Comparison of ENCODE assay signal across 8 mouse cellular contexts in the genomic region with DNA sequence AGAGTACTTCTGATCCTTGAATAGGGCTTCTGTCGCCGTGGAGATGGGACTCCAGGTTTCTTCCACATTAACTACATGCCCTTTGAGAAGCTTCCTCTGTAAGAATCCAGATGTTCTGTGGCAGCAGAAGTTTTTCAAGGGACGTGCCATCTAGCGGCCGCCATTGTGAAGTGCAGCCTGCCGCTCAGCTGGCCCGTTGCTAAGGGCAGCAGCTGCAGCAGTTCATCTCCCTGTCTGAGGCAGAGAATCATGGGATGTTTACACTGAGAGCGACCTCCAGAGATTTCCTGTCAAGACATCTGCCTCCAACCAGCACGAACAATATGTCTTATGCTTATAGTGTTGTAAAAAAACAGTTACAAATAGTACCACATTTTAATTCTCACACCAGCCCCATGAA.
DNase-seq lines count a peak whose midpoint lies in the region; ATAC-seq and TF ChIP-seq lines count a peak whose summit lies in the region.

No protein-coding gene starts in this region.

- peak; percentile 68 for TF ChIP-seq CTCF in C2C12 (IDR thresholded peaks at IDR 0.05; ENCODE audit: control insufficient read depth, insufficient read depth, insufficient read length)

- no peak overlapping the region for H3K9ac ChIP-seq in heart, embryonic 15.5 days
- no peak overlapping the region for H3K9ac ChIP-seq in liver, embryonic 12.5 days
- H3K9ac ChIP-seq in neural tube, embryonic 13.5 days = no peak overlapping the region

- no peak overlapping the region for H3ac ChIP-seq in C2C12 (ENCODE audit: control insufficient read depth, insufficient read length, low read depth)

- no peak overlapping the region for H3K4me3 ChIP-seq in C2C12 (ENCODE audit: insufficient read depth, poor library complexity, severe bottlenecking)
- no peak overlapping the region for H3K4me3 ChIP-seq in heart, embryonic 15.5 days
- H3K4me3 ChIP-seq in liver, embryonic 12.5 days = no peak overlapping the region
- H3K4me3 ChIP-seq in neural tube, embryonic 13.5 days = no peak overlapping the region

- H3K27ac ChIP-seq in heart, embryonic 15.5 days = no peak overlapping the region
- no peak overlapping the region for H3K27ac ChIP-seq in liver, embryonic 12.5 days
- peak overlapping the region; percentile 86; the same call in 1 of the 2 replicates for H3K27ac ChIP-seq in neural tube, embryonic 13.5 days (replicated peaks)

- no peaks in the 10 kb centered on the region for H3K4me1 ChIP-seq in heart, embryonic 15.5 days (replicated peaks)
- H3K4me1 ChIP-seq in liver, embryonic 12.5 days = no peaks in the 10 kb centered on the region
- H3K4me1 ChIP-seq in neural tube, embryonic 13.5 days (replicated peaks) = peaks cover 54% of the 10 kb centered on the region

- no peaks in the 10 kb centered on the region for H3K27me3 ChIP-seq in C2C12 (ENCODE audit: control insufficient read depth, insufficient read depth, insufficient read length)
- 0 out of 2 replicates have a peak, but pooled peaks cover 3% of the 10 kb centered on the region for H3K27me3 ChIP-seq in heart, embryonic 15.5 days
- no peaks in the 10 kb centered on the region for H3K27me3 ChIP-seq in liver, embryonic 12.5 days (replicated peaks)
- no peaks in the 10 kb centered on the region for H3K27me3 ChIP-seq in neural tube, embryonic 13.5 days

- no peaks in the 10 kb centered on the region for H3K79me3 ChIP-seq in C2C12 (ENCODE audit: low read depth)

- WGBS in heart, embryonic 15.5 days = 2% methylated on average over 9 of the region's 9 CpGs
- WGBS in liver, embryonic 12.5 days (ENCODE audit: insufficient replicate concordance) = 2% methylated on average over 9 of the region's 9 CpGs
- WGBS in neural tube, embryonic 13.5 days = 2% methylated on average over 9 of the region's 9 CpGs

- no peaks in the 10 kb centered on the region for H3K79me2 ChIP-seq in C2C12 (ENCODE audit: control insufficient read depth, insufficient read depth)

- H3K4me2 ChIP-seq in heart, embryonic 15.5 days = no peak overlapping the region
- H3K4me2 ChIP-seq in liver, embryonic 12.5 days = no peak overlapping the region
- H3K4me2 ChIP-seq in neural tube, embryonic 13.5 days = no peak overlapping the region

- no peaks in the 10 kb centered on the region for H3K9me3 ChIP-seq in heart, embryonic 15.5 days (replicated peaks)
- no peaks in the 10 kb centered on the region for H3K9me3 ChIP-seq in liver, embryonic 12.5 days (replicated peaks)
- no peaks in the 10 kb centered on the region for H3K9me3 ChIP-seq in neural tube, embryonic 13.5 days

- peak; percentile 60; the same call in 1 of the 2 replicates for ATAC-seq in heart, embryonic 15.5 days (replicated peaks; ENCODE audit: insufficient number of reproducible peaks, insufficient read depth, low FRiP score, low read depth)
- peak; percentile 46; the same call in 1 of the 2 replicates for ATAC-seq in liver, embryonic 12.5 days
- ATAC-seq in neural tube, embryonic 13.5 days (ENCODE audit: low read depth) = peak; percentile 84

- peak; percentile 76 for DNase-seq in brain, adult 2 months (ENCODE audit: low read depth, low spot score)
- DNase-seq in fibroblast of lung, adult 2 months (ENCODE audit: low read depth) = peak; percentile 25
- peak; percentile 89 for DNase-seq in kidney, postnatal 10 days
- peak; percentile 77 for DNase-seq in testis, postnatal 10 days (ENCODE audit: low spot score)

- H3K36me3 ChIP-seq in C2C12 (ENCODE audit: control insufficient read depth, insufficient read depth) = no peaks in the 10 kb centered on the region
- no peaks in the 10 kb centered on the region for H3K36me3 ChIP-seq in heart, embryonic 15.5 days
- H3K36me3 ChIP-seq in liver, embryonic 12.5 days = no peaks in the 10 kb centered on the region
- no peaks in the 10 kb centered on the region for H3K36me3 ChIP-seq in neural tube, embryonic 13.5 days

TF ChIP-seq in C2C12, 6 proteins besides CTCF, POLR2A, EP300 and RAD21:
- no peak for TF ChIP-seq CEBPB (IDR thresholded peaks at IDR 0.05; ENCODE audit: low read depth)
- TF ChIP-seq MYOG (IDR thresholded peaks at IDR 0.05; ENCODE audit: control insufficient read depth, extremely low read depth, insufficient read length) = no peak
- no peak for TF ChIP-seq MAX (IDR thresholded peaks at IDR 0.05)
- TF ChIP-seq USF1 (IDR thresholded peaks at IDR 0.05; ENCODE audit: low read depth) = no peak
- no peak for TF ChIP-seq FOSL1 (IDR thresholded peaks at IDR 0.05; ENCODE audit: insufficient read depth, low read length, poor library complexity, severe bottlenecking)
- TF ChIP-seq MYOD1 (IDR thresholded peaks at IDR 0.05; ENCODE audit: control insufficient read depth, insufficient read length, low read depth) = no peak

Comparison
In these comparisons a context has a peak if more than half of its experiments do, and no peak if none do; other contexts are left out.
1. DNase-seq: peak in every context shown above with its lines; median percentile 89 in kidney, postnatal 10 days; 77 in testis, postnatal 10 days; 76 in brain, adult 2 months; 25 in fibroblast of lung, adult 2 months.